Mouse (Mus musculus) ES-E14 (cell line): ENCODE data around the gene Inpp5f.

Experiments
- CHD2 ChIP-seq: IDR thresholded peaks from 2 replicates; pipeline ENCODE4 v1.6.1; 2014; ENCODE audit warnings: mild to moderate bottlenecking, low read depth, low read length, inconsistent platforms
- MAFK ChIP-seq: IDR thresholded peaks from 2 replicates; pipeline ENCODE4 v1.6.1; 2014; ENCODE audit warnings: mild to moderate bottlenecking, low read depth, low read length, inconsistent platforms; ENCODE audit not compliant: insufficient read depth
- ZNF384 ChIP-seq: IDR thresholded peaks from 2 replicates; pipeline ENCODE4 v1.6.1; 2012; ENCODE audit warnings: low read depth, low read length, inconsistent platforms

DNA sequence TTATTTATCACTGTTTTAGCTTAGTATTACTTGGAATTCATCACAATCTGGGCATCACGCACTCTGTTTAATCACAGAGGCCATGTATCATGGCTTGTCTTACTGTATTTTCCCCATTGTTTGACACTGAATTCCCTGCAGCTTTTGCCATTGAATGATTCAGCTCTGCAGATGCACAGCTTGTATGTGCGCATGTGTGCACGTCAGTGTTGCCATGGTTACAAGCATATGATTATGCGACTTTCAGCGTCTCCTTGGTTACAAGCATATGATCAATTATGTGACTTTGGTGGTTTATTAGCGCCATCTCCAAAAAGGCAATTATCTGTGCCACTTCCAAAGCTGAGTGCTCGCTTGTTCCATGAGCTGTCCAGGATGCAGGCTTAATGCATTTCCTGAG is 79.7 kb downstream of the Inpp5f start:
- TF ChIP-seq MAFK = no peak
- TF ChIP-seq CHD2 = no peak
- no peak for TF ChIP-seq ZNF384
